Mouse (Mus musculus) heart, adult 11 months (tissue): ENCODE data around the gene Trappc2l.
"Not testable (repeated sequence)": the region's sequence is repeated elsewhere in the genome, so short reads cannot be mapped to it uniquely, and the experiment has no call there.

Source experiments
- DNase-seq: peaks from one replicate; pipeline ENCODE4 v3.0.0; 2022

The Trappc2l gene

GRCm38 (mm10) chr8:122611295-122612133 is at the start of gene Trappc2l, which contains the start of gene Galns:
Gene Trappc2l, plus strand, starts transcription at chr8:122611640.
Gene Galns, minus strand, starts transcription at chr8:122611463.
- DNase-seq, result peak; percentile 99

GRCm38 (mm10) chr8:122564363-122565352 is 46.8 kb upstream of the Trappc2l start:
- DNase-seq, result peak; percentile 93

DNA sequence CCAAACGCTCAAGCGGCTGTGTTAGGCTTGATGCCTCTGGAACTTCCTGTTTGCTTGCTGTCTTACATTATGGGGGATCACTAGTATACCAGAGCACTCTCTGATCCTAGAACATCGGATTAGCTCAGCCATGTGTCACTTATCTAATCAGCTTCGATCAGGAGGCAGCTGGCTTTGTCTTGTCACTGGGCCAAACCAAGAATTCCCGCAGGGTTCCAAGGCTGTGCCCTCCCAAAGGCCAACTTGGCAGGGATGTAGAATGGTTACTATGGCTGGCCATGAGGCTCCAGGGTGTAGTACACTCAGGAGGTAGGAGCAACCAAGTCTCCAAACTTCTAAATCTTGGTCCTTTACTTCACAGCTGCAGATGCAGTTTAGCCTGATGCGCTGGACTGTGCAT is 44.7 kb upstream of the Trappc2l start:
- peak; percentile 97 for DNase-seq

DNA sequence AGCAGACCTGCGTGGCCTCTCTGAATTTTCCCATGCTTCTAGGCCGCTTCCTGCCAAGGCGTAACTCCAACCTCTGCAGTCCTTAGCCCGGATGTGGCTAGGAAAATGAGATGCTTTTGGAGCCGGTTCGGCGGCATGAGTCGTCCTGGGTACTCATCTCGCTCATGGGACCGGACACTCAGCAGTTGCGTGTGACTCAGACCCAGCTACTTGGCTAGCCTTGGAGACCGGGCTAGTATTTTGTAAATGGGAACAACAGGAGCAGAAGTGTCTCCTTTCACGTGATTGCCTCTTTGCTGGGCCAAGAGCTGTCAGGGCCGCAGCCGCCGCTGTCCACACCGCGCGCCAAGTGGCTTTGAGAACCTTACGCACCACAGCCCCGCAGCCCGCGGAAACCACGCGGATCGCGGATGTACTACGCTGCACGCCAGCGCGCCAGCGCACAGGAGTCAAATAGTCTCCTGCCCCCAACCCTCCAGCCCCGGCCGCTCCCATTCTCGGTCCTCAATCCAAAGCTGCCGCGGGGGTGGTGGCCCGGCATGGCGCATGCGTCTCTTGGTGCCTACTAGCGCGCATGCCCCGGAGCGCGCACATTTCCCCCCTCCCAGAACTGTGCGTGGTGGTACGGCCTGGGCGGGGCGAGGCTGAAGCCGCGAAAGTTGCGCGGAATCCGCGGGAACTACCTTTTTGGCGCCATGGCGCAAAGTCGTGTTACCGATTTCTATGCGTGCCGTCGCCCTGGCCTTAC is 43.9 kb upstream of the Trappc2l start, which contains the start of gene Cdt1:
Gene Cdt1, plus strand, starts transcription at position 655 of the 748 bp plus-strand sequence.
- DNase-seq, result peak; percentile 100

- DNase-seq, result no peak
These were observed 43.3 kb upstream of the Trappc2l start for GRCm38 (mm10) chr8:122568109-122568504.

DNA sequence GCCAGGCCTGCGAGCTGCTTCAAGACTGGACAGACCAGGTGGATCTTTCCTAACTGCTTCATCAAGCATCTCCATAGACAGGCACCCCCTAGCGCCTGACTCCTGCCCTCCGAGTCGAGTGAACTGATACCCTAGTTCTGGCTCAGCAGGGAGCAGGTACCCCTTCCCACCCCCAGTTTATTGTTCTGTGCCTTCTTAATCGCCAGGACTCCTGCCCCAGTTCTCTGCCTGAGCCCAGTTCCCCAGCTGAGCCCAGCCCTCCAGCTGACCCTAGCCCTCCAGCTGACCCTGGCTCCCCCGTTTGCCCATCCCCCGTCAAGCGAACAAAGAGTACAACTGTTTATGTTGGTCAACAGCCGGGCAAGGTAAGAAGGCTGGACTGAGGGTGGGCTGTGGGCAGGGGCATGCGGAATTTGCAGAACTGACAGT is 42.5 kb upstream of the Trappc2l start:
- DNase-seq, result peak; percentile 94

DNA sequence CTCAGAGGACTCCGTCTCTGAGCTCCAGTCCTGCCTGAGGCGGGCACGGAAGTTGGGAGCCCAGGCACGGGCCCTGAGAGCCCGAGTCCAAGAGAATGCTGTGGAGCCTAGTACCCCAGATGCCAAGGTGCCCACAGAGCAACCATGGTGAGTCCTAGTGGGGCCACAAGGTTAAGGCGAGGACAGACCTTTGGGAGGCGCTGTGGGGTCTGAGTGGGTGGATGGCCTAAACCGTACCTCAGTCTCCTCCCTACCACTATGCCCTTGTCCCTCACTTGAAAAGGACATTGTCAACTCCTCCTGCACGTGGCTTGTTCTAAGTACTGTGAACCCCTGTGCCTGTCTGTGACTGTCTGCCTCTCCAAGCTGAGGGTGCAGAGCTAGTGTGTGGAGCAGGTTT is 42.1 kb upstream of the Trappc2l start:
- DNase-seq, result no peak

GRCm38 (mm10) chr8:122569996-122570395 is 41.4 kb upstream of the Trappc2l start:
- peak; percentile 91 for DNase-seq

- no peak for DNase-seq
These were observed 40.3 kb upstream of the Trappc2l start for GRCm38 (mm10) chr8:122571153-122571552.

DNA sequence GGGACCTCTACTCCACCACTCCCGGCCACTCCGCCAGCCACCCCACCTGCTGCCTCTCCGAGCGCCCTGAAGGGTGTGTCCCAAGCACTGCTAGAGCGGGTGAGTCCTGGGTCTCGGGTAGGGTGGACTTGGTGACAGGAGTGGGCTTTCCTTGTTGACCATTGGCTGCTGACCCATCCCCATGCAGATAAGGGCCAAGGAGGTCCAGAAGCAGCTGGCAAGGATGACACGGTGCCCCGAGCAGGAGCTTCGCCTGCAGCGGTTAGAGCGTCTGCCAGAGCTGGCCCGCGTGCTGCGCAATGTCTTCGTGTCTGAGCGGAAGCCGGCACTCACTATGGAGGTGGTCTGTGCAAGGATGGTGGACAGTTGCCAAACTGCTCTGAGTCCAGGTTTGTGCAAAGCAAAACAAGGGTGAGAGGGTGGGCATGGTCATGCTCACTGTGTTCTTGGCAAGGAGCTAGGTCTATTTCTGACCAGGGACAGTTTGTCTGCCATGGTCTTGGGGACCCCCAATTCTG is 39.6 kb upstream of the Trappc2l start:
- peak; percentile 91 for DNase-seq

DNA sequence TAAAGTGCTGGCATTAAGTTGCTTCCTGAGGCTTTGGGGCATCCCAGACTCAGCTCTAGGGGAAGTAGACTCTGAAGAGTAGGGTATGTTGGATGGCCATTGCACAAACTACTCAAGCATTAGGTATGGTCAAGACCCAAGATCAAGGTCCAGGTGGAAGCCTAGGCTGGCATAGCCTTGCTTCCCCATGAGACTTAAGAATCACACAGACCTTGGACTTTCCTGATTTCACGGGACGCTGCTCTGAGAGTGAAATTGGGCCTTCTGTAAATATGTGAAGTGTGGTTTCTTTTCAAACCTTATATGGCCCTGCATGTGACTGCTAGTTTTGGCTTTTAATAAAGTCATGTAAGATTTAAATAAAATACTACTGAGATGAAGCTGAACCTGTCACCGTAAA is 38.7 kb upstream of the Trappc2l start:
- no peak for DNase-seq

DNA sequence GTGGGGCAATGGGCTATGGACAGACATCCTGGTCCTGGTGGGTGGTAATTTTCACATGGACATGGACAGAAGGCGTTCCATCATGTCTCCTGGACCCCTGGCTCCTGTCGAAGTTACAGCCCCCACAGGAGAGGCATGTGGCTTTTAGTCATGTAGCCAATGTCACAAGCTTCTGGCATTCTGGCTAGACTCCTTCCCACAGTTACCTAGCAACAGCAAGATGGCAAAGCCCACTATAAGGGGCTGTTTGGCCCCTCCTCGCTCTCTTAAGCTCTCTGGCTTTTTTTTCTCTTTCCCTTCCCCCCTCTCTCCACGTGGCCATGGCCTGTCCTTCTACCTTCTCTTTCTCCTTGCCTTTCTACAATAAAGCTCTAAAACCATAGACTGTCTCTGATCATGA is 38.3 kb upstream of the Trappc2l start:
- not testable (repeated sequence) for DNase-seq

- DNase-seq, result no peak
These were observed 37.9 kb upstream of the Trappc2l start for GRCm38 (mm10) chr8:122573577-122573976.

DNA sequence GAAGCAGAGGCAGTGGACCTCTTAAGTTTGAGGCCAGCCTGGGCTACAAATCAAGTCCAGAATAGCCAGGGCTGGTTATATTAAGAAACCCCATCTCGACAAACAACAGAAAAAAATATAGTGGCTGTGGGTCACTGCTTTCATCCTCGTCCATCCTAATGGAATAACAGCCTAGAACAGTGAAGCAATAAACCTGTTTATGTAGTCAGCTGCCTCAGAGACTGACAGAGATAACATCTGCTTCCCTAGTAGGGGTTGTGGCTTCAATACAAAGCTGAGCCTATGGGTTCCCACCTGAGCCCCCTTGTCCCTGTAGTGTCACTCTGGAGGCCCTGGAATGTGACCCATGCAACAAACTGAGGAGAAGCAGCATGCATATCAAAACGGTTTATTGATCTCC is 37.2 kb upstream of the Trappc2l start:
- DNase-seq, result no peak

DNA sequence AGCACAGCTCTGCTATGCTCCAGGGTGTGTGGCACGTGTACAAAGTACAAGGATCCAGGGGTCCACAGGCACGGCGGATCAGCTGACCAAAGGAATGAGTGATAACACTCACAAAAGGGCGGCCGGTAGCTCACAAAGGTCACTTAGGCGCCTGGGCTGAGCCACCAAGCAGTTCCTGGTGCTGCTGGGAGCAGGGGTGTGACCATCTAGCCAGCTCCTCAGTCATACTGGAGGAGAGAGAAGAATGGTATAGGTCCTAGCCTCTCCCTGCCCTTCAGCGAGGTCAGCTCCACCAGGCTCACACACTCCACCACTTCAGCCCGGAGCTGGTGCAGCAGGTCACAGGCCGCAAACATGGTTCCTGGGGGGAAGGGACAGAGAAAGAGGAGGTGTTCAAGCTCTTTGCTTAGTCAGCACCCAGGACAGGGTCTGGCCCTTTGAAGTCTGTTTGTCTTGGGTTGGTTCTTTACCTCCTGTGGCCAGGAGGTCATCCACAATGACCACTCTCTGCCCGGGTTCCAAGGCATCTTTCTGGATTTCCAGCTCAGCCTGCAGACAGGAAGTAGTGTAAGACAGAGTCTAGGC is 36.7 kb upstream of the Trappc2l start:
- no peak for DNase-seq

GRCm38 (mm10) chr8:122575286-122575685 is 36.2 kb upstream of the Trappc2l start:
- DNase-seq, result peak; percentile 94

DNA sequence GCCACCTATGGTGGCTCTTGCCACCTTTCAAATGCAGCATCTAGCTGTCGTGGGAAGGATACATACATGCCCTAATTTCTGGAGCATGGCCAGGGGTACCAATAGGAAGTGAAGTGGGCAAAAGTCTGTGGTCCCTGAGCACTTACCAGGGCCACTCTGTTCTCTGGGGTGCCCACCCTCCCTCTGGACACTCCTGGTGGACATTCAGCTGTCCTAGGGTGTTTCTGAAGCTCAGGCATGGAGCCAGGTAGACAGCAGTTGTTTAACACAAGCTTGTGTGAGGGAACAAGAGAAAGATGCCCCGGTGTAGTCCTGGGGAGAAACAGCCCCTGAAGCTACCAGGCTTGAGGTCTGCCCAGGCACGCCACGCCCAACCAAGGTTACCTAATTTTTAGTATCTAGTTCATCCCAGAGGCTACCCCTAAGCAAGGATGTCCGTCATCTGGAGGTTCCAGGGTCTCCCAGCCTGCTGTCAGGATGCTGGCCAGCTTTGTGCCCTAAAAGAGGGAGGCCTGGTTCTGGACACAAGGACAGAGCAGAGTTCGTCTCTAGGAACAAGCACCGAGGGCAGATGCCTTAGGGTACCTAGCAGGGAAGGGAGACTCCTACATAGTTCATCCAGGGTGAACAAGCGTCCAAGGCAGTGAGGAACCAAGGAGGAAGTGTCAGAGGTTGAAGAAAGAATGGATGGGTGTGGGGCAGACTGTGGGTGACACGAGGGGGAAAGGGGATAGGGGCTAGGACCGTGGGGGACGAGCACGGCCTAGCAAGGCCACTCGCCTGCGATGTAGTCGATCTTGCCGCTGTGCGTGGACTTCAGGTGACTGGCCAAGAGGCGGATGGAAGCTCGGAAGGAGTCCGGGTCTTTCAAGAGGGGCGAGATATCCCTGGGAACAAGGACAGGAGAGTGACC is 35.4 kb upstream of the Trappc2l start:
- peak; percentile 94 for DNase-seq

DNA sequence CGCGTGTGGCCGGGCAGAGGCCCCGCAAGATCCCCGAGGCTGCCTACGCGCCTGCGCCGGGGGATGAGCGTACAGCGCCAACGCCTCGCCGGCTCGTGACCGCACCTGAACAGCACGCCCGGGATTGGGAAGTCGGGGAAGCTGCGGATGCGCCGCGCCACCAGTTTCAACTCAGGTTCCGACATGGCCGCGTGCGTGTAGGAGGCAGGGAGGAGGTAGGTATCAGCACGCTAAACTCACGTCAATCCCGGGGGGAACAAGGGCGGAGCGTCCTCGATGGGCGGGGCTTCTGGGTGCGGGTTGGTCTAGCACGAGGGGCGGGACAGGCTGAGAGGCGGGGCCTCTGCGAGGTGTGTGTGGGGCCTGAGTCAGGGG is 34.8 kb upstream of the Trappc2l start, which contains the start of gene Aprt:
Gene Aprt, minus strand, starts transcription at position 262 of the 375 bp plus-strand sequence.
- peak; percentile 99 for DNase-seq

GRCm38 (mm10) chr8:122577116-122577515 is 34.3 kb upstream of the Trappc2l start:
- DNase-seq, result no peak

DNA sequence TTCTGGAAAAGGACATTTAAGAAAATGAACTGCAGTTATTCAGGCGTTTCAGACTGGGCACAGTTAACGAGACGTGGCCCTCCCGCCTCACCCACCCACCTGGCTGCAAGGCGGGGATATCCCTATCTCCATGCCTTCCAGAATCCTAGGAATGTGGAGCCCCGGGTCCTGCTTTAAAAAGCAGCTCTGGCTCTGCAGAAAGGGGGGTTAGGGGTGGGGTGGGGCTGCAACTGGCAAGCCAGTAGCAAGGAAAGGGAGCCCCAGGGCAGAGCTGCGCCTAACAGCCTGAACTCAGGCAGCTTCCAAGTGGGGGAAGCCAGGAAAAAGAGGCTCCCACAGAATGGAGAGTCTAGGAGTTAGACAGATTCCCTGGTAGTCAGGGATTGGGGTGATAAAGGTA is 32.2 kb upstream of the Trappc2l start:
- DNase-seq, result no peak

DNA sequence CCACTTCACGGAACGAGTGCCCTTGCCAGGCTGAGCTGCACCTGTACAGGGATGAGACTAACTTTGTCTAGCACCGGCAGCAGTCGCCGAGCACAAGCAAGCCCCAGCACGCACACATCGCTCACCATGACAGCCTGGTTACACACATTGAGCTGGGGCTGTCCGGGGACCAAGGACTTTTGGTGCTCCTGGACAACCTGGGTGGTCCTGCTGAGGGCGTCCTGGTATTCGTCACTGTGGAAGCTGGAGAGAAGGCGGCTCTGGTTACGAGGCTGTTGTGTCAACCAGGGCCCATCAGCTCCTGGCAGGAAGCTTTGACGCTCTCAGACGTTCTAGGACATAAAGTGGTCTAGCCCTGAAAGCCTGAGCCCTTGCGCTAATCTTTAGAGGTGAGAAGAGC is 30.5 kb upstream of the Trappc2l start:
- DNase-seq, result no peak
